Mouse (Mus musculus) forebrain, embryonic 10.5 days (tissue): ENCODE results near the gene Olfm2. TPM values are rescaled to one million over a fixed set of nuclear protein-coding genes. Genes with fewer than 3 reads are reported as not detected.

Experiments
- DNase-seq: peaks from one replicate; pipeline ENCODE4 v3.0.0-alpha.2; 2017; ENCODE audit warnings: low spot score; ENCODE audit errors: extremely low spot score
- H3K27ac ChIP-seq: fragments of 300-500 bp; sonication (generic); 2 replicates; pipeline ENCODE4 v1.5.1; 2016; ENCODE audit warnings: mild to moderate bottlenecking
- H3K27me3 ChIP-seq: fragments of 300-500 bp; sonication (generic); 2 replicates; pipeline ENCODE4 v1.6.1; 2016; ENCODE audit warnings: mild to moderate bottlenecking; ENCODE audit not compliant: poor library complexity, severe bottlenecking
- H3K36me3 ChIP-seq: fragments of 300-500 bp; sonication (generic); replicated peaks from 2 replicates; pipeline ENCODE4 v1.6.1; 2016; ENCODE audit warnings: mild to moderate bottlenecking, moderate library complexity
- H3K4me1 ChIP-seq: fragments of 300-500 bp; sonication (generic); 2 replicates; pipeline ENCODE4 v1.6.1; 2016
- H3K4me3 ChIP-seq: fragments of 300-500 bp; sonication (generic); 2 replicates; pipeline ENCODE4 v1.5.1; 2016; ENCODE audit warnings: mild to moderate bottlenecking, moderate library complexity
- H3K9me3 ChIP-seq: fragments of 300-500 bp; sonication (generic); 2 replicates; pipeline ENCODE4 v1.6.1; 2016; ENCODE audit warnings: mild to moderate bottlenecking, moderate library complexity
- WGBS: fragments of 180-500 bp; shearing (Covaris S2); methylation state at CpG from one replicate; pipeline ENCODE4 v1.1.7; 2016; 5-methylcytosine and 5-hydroxymethylcytosine counted together
- polyA plus RNA-seq: library from polyadenylated mRNA; unstranded; fragments of >200 nt; fragmentation: Nextera tagmentation; extraction: Ambion mirVana; gene quantifications from 2 replicates; pipeline ENCODE4 v1.2.1, GENCODE M21; 2016

Gene Olfm2
- polyA plus RNA-seq, 1 experiment from 2014 or later: 10.4 TPM

DNA sequence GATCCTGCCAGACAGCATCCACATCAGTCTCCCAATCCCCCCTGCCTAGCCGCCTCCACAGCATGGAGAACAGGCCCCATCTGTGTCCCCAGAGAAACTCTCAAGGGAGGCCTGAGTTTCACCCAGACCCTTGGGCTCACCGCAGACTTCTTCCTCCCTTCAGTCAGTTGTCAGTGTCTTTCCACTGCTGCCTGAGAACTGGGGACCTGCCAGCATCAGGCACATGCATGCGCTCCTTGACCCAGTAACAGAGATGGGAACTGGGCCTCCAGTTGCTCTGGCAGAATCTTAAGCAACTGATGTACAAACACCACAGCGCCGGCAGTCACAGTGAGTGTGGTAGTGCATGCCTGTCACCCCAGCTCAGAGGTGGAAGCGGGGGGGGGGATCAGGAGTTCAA is 12.7 kb upstream of the Olfm2 start:
- 88% methylated on average over 6 of the region's 6 CpGs for WGBS
- H3K27me3 ChIP-seq: no peaks in the 10 kb centered on the region
- no peak overlapping the region for H3K27ac ChIP-seq
- no peaks in the 10 kb centered on the region for H3K9me3 ChIP-seq
- no peaks in the 10 kb centered on the region for H3K36me3 ChIP-seq
- H3K4me1 ChIP-seq: peaks cover 10% of the 10 kb centered on the region
- DNase-seq: no peak
- H3K4me3 ChIP-seq: no peak overlapping the region

DNA sequence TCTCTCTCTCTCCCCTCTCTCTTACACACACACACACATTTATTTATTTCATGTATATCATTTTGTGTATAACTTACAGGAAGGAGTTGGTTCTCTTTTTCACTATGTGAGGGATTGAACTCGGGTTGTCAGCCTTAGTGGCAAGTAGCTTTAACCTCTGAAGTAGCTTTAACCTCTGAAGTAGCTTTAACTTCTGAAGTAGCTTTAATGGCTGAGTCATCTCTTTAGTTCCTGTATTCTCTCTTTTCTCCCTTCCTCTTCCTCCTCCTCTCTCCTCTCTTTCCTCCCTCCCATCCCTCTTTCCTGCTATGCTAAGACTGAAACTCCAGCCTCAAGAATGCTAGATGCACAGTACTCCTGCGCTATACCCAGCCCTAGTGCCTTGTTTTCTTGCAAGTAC is 12.1 kb upstream of the Olfm2 start:
- H3K27me3 ChIP-seq: no peaks in the 10 kb centered on the region
- no peaks in the 10 kb centered on the region for H3K9me3 ChIP-seq
- H3K4me1 ChIP-seq: peaks cover 10% of the 10 kb centered on the region
- 90% methylated on average over 2 of the region's 2 CpGs for WGBS
- no peak overlapping the region for H3K27ac ChIP-seq
- no peaks in the 10 kb centered on the region for H3K36me3 ChIP-seq
- no peak for DNase-seq
- no peak overlapping the region for H3K4me3 ChIP-seq

DNA sequence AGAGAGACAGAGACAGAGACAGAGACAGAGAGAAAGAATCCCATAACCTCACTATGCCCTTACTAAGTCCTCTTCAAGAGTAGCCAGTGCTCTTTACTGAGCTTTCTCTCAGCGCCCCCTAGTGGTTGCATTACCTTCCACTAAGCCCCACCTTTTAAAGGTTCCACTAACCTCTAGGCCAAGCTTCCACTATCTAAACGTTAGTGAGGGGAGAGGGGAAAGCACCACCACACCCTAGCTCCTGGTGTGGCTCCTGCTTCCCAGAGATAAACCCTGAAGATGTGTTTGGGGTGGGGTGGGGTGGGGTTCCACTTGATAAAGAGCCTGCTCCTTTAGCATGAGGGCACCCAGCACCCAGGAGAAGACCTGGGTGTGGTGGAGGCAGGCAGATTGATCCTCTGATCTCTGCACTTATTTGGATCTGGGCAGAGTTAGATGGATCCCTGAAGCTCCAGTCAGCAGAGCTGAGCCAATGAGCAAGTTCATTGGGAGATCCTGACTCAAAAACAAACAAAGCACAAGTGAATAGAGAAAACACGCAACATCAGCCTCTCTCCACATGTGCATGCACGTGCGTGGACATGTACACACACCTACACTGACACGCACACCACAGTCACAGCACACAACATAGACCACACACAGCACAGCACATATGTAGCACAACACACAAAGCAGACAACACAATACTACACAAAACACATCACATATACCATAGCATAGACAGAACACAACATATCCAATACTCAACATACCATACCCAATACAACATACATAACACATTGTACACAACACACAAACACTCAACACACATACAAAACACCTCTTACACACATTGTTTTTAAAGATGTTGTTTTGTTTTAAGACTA is 11.2 kb upstream of the Olfm2 start:
- no peaks in the 10 kb centered on the region for H3K27me3 ChIP-seq
- no peaks in the 10 kb centered on the region for H3K36me3 ChIP-seq
- no peak overlapping the region for H3K4me3 ChIP-seq
- DNase-seq: peak; percentile 73
- no peak overlapping the region for H3K27ac ChIP-seq
- WGBS: 62% methylated on average over 6 of the region's 6 CpGs
- peaks cover 5% of the 10 kb centered on the region for H3K4me1 ChIP-seq
- no peaks in the 10 kb centered on the region for H3K9me3 ChIP-seq

DNA sequence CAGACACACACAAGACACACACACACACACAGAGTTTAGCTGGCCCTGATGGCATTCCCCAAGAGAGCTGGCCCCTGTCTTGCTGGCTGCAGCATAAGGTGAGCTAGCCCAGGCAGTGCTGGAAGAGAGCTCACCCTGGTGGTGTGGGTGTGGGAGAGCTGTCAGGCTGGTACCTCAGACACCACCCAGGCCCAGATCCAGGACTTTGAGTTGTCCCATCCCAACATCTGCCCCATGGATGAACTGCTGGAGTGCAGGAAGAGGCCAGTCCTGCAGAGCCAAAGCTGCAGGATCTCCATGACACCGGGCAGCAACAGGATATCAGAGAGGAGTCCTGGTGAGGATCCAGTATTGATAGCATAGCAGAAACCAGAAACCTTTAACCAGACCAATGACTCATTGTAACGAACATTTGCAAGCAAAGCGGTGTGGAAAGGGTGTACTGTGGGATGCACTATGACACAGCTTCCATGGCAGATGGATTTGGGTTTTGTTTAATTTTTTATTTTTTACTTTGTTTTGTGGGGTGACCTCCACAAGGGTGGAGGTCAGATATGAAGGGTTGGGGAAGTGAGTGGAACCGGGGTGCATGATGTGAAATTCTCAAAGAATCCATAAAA is 10.0 kb upstream of the Olfm2 start:
- Histone ChIP-seq H3K9me3 (no peaks in the 10 kb centered on the region), H3K4me3 (no peak overlapping the region), H3K27ac (no peak overlapping the region), H3K36me3 (no peaks in the 10 kb centered on the region), H3K27me3 (no peaks in the 10 kb centered on the region), H3K4me1 (no peaks in the 10 kb centered on the region)
- DNase-seq: no peak
- 88% methylated on average over 4 of the region's 4 CpGs for WGBS

DNA sequence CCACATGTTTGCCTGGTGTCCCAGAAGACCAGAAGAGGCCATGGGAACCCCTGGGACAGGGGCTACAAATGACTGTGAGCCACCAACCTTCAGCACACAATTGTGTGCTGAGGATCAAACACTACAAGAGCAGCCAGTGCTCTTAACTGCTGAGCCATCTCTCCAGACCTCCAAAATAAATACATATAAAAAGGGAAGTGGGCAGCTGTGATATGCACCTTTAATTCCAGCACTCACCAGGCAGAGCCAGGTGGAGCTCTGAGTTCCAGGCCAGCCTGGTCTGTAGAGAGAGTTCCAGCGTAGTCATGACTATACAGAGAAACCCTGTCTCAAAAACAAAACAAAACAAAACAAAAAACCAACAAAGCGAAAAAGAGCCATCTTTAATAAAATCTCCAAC is 8.2 kb upstream of the Olfm2 start:
- Histone ChIP-seq H3K9me3 (no peaks in the 10 kb centered on the region), H3K27ac (no peak overlapping the region), H3K27me3 (no peaks in the 10 kb centered on the region), H3K4me1 (no peaks in the 10 kb centered on the region), H3K4me3 (no peak overlapping the region), H3K36me3 (no peaks in the 10 kb centered on the region)
- 89% methylated on average over 2 of the region's 2 CpGs for WGBS
- DNase-seq: no peak

DNA sequence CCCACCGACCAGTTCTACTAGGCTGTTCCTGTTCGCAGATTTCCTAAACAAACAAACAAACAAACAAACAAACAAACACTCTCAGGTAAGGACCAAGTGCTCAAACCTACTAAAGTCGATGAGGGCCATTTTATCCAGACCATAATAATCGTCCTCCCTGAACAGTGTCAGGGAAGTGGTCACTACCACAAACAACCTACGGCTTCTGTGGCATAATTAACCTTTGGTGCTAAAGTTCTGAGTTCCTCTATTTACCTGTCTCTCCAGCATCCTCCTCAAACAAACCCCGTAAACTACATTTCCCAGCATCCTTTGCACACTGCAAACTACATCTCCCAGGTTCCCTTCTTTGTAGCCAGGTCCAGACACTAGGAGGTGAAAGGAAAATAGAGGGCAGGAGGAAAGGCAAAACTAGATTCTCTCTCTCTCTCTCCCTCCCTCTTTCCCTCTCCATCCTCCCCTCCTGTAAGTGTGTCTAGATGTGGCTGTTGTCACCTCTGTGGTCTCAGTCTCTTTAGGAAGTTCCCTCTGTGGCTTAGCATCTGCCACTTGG is 5.4 kb upstream of the Olfm2 start:
- H3K4me1 ChIP-seq: peaks cover 22% of the 10 kb centered on the region
- no peak for DNase-seq
- no peaks in the 10 kb centered on the region for H3K36me3 ChIP-seq
- no peak overlapping the region for H3K4me3 ChIP-seq
- no peak overlapping the region for H3K27ac ChIP-seq
- peaks cover 23% of the 10 kb centered on the region for H3K27me3 ChIP-seq
- H3K9me3 ChIP-seq: no peaks in the 10 kb centered on the region
- WGBS: 61% methylated on average over 6 of the region's 6 CpGs

DNA sequence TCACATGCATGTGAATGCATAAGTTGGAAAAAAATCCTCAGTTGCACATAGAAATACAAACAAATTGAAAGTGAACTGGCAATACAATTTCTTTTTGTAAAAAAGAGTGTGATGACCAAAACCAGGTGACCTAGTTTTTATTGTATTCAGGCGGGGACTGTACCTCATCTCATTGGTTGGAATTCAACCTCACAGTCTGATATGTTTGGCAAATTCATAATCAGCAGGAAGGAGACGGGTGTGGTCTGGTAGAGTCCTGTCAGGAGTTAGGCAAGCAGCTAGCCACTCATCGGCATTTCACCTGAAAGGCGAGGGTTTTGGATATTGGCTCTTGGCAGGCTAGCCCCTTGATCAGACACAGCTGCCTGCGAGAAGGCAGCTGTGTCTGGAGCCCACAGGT is 3.1 kb upstream of the Olfm2 start:
- Histone ChIP-seq H3K4me1 (peaks cover 43% of the 10 kb centered on the region), H3K27me3 (peaks cover 46% of the 10 kb centered on the region), H3K27ac (no peak overlapping the region), H3K4me3 (no peak overlapping the region), H3K36me3 (no peaks in the 10 kb centered on the region), H3K9me3 (no peaks in the 10 kb centered on the region)
- DNase-seq: no peak
- 89% methylated on average over 5 of the region's 5 CpGs for WGBS

DNA sequence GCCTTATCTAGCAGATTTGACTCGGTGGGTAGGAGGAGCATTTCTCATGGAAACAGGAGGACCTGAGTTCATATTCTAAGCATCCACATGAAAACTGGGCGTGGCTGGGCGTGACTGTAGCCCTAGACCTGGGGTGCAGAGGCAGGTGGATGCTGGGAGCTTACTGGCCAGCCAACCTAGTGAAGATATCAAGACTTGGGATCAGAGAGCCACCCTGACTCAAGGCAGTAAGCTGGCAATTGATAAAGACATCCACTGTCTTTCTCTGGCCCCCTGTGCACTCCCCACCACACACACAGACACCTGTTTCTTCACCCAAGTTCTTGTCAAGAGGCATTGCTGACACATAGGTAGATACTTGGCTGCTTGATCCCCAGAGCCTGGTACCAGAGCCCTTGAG is 2.4 kb upstream of the Olfm2 start:
- DNase-seq: no peak
- Histone ChIP-seq H3K27me3 (peaks cover 53% of the 10 kb centered on the region), H3K27ac (peak overlapping the region; percentile 86; the same call in 1 of the 2 replicates), H3K4me1 (peaks cover 45% of the 10 kb centered on the region), H3K9me3 (no peaks in the 10 kb centered on the region), H3K4me3 (no peak overlapping the region), H3K36me3 (no peaks in the 10 kb centered on the region)
- 85% methylated on average over 3 of the region's 3 CpGs for whole genome bisulfite sequencing

DNA sequence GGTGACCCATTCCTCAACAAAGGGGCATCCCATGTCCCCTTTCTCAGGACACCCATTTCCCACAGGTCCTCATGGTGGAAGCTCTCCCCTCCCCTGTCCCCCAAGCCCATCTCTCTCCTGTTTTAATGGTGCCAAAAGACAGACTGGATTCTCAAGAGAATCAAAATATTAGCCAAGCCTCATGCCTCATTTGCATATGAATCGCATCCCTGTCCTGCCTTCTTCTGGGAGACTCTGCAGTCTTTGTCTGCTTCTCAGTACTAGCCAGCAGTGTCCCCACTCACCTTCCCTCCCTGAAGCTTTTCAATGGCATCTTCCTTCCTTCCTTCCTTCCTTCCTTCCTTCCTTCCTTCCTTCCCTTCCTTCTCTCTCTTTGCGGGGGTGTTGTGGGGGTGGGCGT is 1.5 kb upstream of the Olfm2 start:
- Histone ChIP-seq H3K27ac (peak overlapping the region; percentile 86), H3K9me3 (no peaks in the 10 kb centered on the region), H3K4me1 (peaks cover 45% of the 10 kb centered on the region), H3K4me3 (no peak overlapping the region), H3K27me3 (peaks cover 61% of the 10 kb centered on the region), H3K36me3 (no peaks in the 10 kb centered on the region)
- DNase-seq: no peak
- 12% methylated on average over 3 of the region's 3 CpGs for WGBS

DNA sequence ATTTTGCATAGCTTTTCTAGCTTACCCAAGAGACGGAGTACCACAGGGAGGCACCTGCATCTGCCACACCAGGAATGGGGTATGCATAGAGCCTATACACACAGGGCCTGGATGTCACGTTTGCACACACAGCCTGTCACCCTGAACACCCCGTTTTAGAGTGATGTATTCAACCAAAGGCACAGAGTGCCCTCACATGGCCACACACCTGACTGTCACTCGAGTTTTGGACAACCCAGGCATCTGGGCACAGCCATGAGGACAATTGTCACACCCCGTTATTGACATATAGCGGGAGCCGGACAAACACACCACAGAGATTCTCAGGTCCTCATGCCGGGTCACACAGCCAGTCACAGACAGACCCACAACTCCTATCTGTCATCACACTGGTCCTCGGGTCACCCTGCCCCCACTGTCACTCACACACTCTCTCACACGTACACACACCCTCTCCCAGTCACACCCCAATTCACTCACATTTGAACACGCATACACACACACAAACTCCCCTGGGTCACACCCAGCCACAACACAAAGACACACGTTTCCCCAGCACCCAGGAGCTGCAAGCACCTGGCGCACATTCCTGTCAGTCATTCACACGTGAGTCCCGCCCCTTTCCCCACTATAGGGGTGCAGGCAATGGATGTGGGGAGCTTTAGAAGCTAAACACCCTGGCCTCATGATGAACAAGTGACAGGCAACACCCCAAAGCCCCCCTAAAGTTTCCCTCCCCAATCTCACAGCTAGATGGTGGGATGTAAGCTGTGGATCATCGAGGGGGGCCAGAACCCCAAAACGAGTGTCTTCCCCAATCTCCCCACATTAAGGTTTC is 801 bp downstream of the Olfm2 start:
- Histone ChIP-seq H3K36me3 (no peaks in the 10 kb centered on the region), H3K4me3 (peak overlapping the region; percentile 67), H3K9me3 (no peaks in the 10 kb centered on the region), H3K27ac (peak overlapping the region; percentile 86), H3K27me3 (peaks cover 75% of the 10 kb centered on the region), H3K4me1 (peaks cover 49% of the 10 kb centered on the region)
- WGBS: 10% methylated on average over 17 of the region's 17 CpGs
- no peak for DNase-seq

DNA sequence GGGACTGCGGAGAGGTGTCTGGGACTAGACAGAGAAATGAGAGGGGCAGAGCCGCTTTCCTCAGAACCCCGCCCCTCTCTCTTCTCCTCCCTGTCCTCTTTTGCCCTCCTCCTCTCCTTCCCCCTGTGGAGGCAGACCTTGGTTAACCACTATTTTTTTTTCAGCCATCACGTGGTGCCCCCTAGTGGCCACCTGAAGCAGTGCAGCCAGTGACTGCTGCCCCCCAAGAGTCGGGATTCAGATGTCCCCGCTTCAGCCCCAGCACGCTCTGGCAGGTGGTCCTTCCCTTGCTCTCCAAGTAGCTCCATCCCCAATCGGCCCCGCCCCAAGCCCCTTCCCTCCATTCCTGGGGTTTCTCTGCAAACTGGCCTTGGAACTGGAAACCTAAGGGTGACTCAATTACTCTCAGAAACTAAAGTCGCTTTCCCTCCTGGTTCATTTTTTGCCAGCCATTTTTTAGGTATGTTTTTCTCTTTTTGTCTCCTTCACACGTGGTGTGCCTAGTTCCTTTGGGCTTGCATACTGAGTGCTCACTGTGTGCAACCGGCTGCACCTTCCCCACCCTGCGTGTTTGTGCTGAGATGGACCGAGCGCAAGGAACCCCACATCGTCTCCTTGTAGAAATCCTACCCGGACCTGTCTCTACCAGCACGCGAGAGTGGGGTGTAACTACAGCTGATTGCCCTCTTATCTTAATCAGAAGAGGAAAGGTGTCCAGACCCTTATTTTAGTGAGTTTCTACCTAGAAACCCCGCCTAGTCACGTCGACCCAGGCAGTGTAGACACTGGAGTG is 2.0 kb downstream of the Olfm2 start:
- peaks cover 85% of the 10 kb centered on the region for H3K27me3 ChIP-seq
- H3K27ac ChIP-seq: no peak overlapping the region
- no peaks in the 10 kb centered on the region for H3K9me3 ChIP-seq
- DNase-seq: peak; percentile 51
- WGBS: 10% methylated on average over 22 of the region's 22 CpGs
- peaks cover 51% of the 10 kb centered on the region for H3K4me1 ChIP-seq
- peak overlapping the region; percentile 2; the same call in 1 of the 2 replicates for H3K4me3 ChIP-seq
- no peaks in the 10 kb centered on the region for H3K36me3 ChIP-seq

DNA sequence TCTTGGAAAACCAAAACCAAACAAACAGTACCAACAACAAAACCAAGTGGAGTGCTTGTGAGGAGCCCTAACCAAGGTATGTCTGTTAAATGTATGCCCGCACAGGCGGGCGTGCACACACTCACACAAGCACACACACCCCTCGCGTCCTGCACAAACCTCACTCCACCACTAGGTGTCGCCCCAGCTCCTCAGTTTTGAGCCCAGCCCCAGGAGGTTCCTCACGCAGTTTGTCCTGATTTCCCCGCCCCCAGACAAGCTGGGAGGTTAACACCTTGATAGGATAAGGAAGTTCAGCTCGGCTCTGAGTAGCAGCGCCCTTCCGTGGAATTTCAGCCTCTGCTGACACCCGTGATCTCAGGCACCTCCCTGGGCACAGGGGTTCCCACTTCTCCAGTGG is 5.7 kb downstream of the Olfm2 start:
- H3K27me3 ChIP-seq: peaks cover 54% of the 10 kb centered on the region
- 4% methylated on average over 12 of the region's 12 CpGs for WGBS

More for the DNA sequence above, 5.7 kb downstream of the Olfm2 start:
- Histone ChIP-seq H3K36me3 (no peaks in the 10 kb centered on the region), H3K4me1 (peaks cover 17% of the 10 kb centered on the region), H3K9me3 (no peaks in the 10 kb centered on the region), H3K27ac (no peak overlapping the region), H3K4me3 (no peak overlapping the region)
- peak; percentile 85 for DNase-seq
